Mouse (Mus musculus) T-helper 2 cell (primary cell): Measurements from ENCODE around the gene Fars2.

Experiments
- in situ Hi-C: fragments of 300-600 bp; cut with MboI, MseI; formaldehyde crosslinking; loops from one replicate; pipeline ENCODE4 v1.15.1; 2025; ENCODE audit warnings: high pct_unique_total_duplicates

Fars2 gene

DNA sequence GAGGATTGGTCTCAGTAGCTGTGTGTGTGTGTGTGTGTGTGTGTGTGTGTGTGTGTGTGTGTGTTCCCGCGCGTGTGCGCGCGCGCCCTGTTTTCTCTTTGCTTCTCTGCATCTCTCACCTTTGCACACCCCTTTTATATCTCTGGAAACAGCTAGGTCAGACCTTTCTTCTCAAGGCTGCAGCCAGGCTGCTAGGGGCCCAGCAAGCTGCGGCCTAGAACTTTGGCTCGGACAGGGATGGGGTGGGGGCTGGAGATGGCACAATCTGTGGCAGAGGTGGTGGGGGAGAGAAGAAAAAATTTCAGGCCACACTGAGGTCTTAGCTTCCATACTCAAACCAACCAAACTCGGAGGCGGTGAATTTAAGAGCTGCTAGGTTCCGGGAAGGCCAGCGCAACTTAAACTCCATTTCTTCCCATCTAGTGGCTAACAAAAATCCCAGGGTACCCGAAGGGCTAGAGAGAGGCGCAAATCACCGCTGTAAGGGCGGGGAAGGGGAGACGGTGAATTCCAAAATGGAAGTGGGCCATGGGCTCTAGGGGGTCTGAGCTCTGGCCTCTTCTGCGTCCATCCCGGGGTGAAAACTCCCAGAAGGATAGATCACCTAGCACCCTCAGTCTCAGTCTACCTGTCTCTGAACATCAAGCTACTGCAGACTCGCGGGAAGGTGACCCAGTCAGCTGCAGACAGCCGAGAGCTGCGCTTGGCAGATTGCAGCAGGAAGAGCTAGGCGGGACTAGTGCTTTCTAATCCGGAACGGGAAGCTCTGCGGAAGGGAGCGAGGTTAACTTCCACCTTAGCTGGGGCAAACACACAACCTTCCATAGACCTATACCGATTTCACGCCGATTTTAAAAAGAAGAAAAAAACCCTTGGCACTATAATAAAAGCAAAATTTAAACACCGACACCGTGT is 614.1 kb downstream of the Fars2 start:
- in situ Hi-C loops = loop anchor here (10.0 kb wide), 1 partner anchor 84 kb away; no protein-coding TSS in a partner anchor

GRCm38 (mm10) chr13:36731931-36732461 is 614.8 kb downstream of the Fars2 start:
- in situ Hi-C loops = loop anchor here (10.0 kb wide), 1 partner anchor 83 kb away; no protein-coding TSS in a partner anchor

GRCm38 (mm10) chr13:36732891-36733490 is 615.8 kb downstream of the Fars2 start:
- in situ Hi-C loops = loop anchor here (10.0 kb wide), 1 partner anchor 82 kb away; no protein-coding TSS in a partner anchor

DNA sequence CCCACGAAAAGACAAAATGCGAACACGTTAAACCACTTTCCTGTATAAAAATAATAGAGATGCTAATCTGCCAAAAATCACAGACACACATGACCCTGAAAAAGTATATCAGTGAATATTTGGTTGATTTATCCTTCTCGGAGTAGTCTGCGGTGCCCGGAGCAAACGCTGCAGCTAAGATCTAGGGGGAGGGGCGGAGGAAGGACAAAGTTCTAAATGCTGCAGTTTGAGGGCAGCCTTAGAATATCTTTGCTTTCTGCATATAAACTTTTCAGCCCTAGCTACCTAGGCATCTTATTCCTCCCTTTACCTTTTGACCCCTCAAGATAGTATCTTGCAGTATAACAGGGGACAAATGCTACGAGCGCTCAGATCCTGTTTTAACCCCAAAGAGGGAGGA is 616.4 kb downstream of the Fars2 start:
- in situ Hi-C loops = loop anchor here (10.0 kb wide), 1 partner anchor 81 kb away; no protein-coding TSS in a partner anchor

GRCm38 (mm10) chr13:36733989-36734690 is 616.9 kb downstream of the Fars2 start:
- in situ Hi-C loops = loop anchor here (10.0 kb wide), 1 partner anchor 81 kb away; no protein-coding TSS in a partner anchor

- in situ Hi-C loops = loop anchor here (10.0 kb wide), 1 partner anchor 80 kb away; no protein-coding TSS in a partner anchor
These were observed 617.7 kb downstream of the Fars2 start, which contains the start of gene Nrn1 for GRCm38 (mm10) chr13:36734731-36735571. Gene Nrn1, minus strand, starts transcription at chr13:36735131.

DNA sequence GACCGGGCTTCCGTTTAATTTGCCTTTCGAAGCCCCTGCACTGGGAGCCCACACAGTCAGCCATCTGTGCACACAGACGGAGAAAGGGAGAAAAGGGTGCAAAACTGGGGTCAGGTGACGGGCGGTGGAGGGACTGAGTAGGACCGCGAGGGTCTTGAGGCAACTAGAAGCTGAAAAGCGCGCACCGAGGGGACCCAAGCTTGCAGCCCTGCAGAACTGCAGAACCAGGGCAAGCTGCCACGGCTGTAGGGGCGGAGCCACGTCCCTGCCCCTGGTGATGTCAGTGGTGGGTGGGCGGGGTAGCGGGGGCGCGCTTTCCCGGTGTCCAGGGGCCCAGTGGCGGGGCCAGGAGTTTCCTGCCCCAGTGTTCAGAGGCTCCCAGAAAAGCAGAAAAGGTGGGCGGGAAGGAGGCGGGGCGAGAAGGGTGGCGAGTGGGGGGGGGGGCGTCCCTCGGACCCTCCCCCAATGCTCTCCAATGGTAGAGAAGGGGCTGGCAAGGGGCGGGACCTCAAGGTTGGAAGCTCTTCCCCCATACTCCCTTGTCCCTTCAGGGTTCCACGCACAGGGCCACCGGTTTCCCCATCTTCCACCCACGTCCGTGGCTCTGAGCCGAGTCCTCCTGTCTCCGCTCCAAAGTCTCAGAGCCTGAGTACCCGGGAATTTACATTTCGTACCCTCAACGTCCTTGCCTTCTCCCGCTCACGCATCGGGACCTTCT is 618.8 kb downstream of the Fars2 start:
- in situ Hi-C loops = loop anchor here (10.0 kb wide), 1 partner anchor 79 kb away; no protein-coding TSS in a partner anchor

DNA sequence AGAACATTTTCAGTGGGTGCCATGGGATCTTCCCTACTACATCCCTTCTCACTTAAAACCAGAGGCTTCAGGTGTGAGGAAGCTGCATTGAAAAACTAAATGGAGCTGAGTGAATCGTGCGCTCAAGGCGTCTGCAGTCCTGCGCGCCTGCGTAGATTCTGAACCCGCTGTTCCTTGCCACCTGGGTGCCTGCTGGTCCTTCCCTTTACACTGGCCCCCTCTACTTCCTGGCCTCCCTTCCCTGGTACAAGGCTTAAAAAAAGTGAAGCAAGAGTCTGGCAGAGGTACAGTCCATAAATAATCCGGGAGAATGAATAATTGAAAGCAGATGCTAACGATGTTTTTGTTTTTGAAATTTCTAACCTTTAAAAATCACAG is 619.4 kb downstream of the Fars2 start:
- in situ Hi-C loops = loop anchor here (10.0 kb wide), 1 partner anchor 78 kb away; no protein-coding TSS in a partner anchor

- in situ Hi-C loops = no loop called here
These were observed 632.8 kb downstream of the Fars2 start for GRCm38 (mm10) chr13:36750056-36750455.

DNA sequence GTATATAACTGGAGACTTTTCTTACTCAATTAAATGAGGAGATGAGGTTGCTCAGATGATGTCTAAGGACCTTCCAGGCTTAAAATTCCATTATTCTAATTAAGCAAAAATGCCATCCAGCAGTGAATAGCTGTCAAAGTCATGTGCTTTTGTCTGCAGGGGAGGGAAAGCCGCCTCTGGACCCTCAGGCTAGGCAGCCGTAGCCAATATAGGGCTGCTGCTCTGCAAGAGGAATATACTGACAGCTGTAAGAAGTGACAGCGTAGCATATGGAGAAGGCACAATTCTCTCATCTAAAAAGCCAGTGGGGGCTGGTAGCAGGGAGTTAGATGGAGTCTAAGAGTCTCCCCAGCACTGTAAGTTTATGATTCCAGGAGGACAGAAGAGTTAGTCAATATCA is 634.6 kb downstream of the Fars2 start:
- in situ Hi-C loops = no loop called here

DNA sequence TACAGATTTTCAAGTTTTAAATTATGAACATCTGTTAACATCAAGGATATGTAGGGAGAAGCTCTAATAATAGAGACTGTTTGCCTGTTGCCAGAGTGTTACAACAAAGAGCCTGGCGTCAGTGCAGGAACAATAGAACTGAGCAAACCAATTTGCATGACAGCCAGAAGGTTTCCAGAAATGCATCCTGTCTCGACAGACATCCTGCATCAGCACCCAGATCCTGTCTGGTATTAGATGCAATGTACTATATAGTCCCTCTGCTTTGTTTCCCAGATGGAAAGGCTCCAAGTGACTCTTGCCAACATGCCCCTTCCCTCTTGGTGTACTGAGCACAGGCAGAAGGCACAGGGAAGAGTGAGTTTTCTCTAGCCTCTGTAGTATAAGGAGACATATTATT is 649.6 kb downstream of the Fars2 start:
- in situ Hi-C loops = no loop called here
